Mouse (Mus musculus): Measurements from ENCODE around the gene 1300017J02Rik. TPM values are rescaled to one million over a fixed set of nuclear protein-coding genes. Genes with fewer than 3 reads are reported as not detected.
A peak's percentile ranks its signal among the peaks of the same experiment; 100 is the strongest.

1300017J02Rik gene
- polyA plus RNA-seq, 2 experiments: 42.2 to 43.4 TPM

- peak; percentile 62 for ATAC-seq (ENCODE audit: insufficient read depth)
Observed at GRCm38 (mm10) chr9:103230151-103230951, 74.5 kb downstream of the 1300017J02Rik start, which contains the start of the genes Gm20425 and Trf. Gene Gm20425 (minus strand): TSS chr9:103230307. Gene Trf (minus strand): TSS chr9:103230444.

DNA sequence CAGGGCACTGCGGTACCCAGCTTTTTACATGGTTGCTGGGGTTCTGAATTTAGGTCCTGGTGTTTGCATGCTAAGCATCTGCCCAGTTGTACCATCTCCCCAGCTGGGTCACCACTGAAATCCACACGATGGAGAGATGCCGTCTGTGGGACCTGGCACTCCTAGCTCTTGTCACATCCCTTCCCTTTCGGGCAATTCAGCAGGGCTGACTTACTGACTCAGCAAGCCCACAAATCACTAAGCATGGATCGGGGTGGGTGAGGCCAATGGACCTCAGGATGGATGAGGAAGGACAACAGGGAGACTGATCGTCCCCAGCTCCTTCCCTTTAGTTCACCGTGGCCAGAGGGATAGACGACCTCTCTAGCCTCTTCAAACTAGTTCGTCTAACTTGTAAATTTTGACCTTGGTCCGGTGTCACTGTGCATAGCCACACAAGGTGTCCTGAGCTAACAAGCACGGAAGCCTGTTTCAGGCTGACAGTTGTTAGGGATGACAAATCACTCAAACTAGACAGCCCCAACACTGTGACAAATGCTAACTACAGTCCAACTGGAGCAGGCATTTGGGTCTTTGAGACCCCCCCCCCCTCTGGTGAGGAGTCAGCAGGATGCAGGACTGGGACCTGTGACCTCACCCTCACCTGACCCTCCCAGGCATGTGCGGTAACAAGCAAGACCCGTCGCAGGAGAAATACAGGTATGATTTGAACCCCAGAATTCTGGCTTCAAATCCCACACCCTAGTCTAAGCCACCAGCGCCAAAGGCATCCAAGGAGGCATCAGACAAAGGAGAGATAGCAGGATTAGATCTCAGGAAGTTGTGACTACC lies 75.6 kb downstream of the 1300017J02Rik start:
- peak overlapping the region; percentile 39 to 59 for H3K4me3 ChIP-seq (ENCODE audit: insufficient read depth in 1 of 2, low read depth in 2 of 2, low read length in 2 of 2)
- H3K9ac ChIP-seq (replicated peaks): peak overlapping the region; percentile 31
- H3K9me3 ChIP-seq (ENCODE audit: control insufficient read depth, low read length): no peaks in the 10 kb centered on the region
- 57% methylated on average over 15 of the region's 15 CpGs for WGBS (ENCODE audit: insufficient replicate concordance)
- H3K4me2 ChIP-seq (ENCODE audit: low read depth): peak overlapping the region; percentile 33
- H3K27ac ChIP-seq: no peak overlapping the region; the same call in 1 of the 2 replicates
- TF ChIP-seq CTCF (IDR thresholded peaks at IDR 0.05; ENCODE audit: low read depth): no peak
- TF ChIP-seq EP300 (IDR thresholded peaks at IDR 0.05; ENCODE audit: low read depth): no peak
- no peaks in the 10 kb centered on the region for H3K27me3 ChIP-seq (ENCODE audit: control insufficient read depth, insufficient read depth, low read length)
- peaks cover 0 to 22% of the 10 kb centered on the region in 2 experiments; a peak in 2 of 4 replicates for H3K4me1 ChIP-seq (replicated peaks; ENCODE audit: control insufficient read depth in 2 of 2, insufficient read depth in 2 of 2, low read length in 1 of 2)
- no peaks in the 10 kb centered on the region; the same call in 1 of the 2 replicates for H3K36me3 ChIP-seq (replicated peaks; ENCODE audit: control insufficient read depth, insufficient read depth, low read depth)
- ATAC-seq (ENCODE audit: insufficient read depth): no peak
- DNase-seq (ENCODE audit: low read depth in 3 of 3, low spot score in 3 of 3): no peak

More at GRCm38 (mm10) chr9:103230151-103230951, 74.5 kb downstream of the 1300017J02Rik start, which contains the start of the genes Gm20425 and Trf:
- H3K27me3 ChIP-seq (ENCODE audit: control insufficient read depth, insufficient read depth, low read length): no peaks in the 10 kb centered on the region
- WGBS (ENCODE audit: insufficient replicate concordance): 8% methylated on average over 29 of the region's 29 CpGs
- peak within 1 kb of the TSS; percentile 31 for H3K4me2 ChIP-seq (ENCODE audit: low read depth)
- no peaks in the 10 kb centered on the region for H3K36me3 ChIP-seq (replicated peaks; ENCODE audit: control insufficient read depth, insufficient read depth, low read depth)
- no peaks in the 10 kb centered on the region for H3K9me3 ChIP-seq (ENCODE audit: control insufficient read depth, low read length)
- peaks cover 0 to 24% of the 10 kb centered on the region in 2 experiments; a peak in 2 of 4 replicates for H3K4me1 ChIP-seq (replicated peaks; ENCODE audit: control insufficient read depth in 2 of 2, insufficient read depth in 2 of 2, low read length in 1 of 2)
- no peak for DNase-seq (ENCODE audit: low read depth in 3 of 3, low spot score in 3 of 3)
- H3K4me3 ChIP-seq (ENCODE audit: insufficient read depth in 1 of 2, low read depth in 2 of 2, low read length in 2 of 2): peak within 1 kb of the TSS; percentile 39 to 59
- TF ChIP-seq EP300 (IDR thresholded peaks at IDR 0.05; ENCODE audit: low read depth): no peak
- TF ChIP-seq CTCF (IDR thresholded peaks at IDR 0.05; ENCODE audit: low read depth): no peak
- peak within 1 kb of the TSS; percentile 31 for H3K9ac ChIP-seq (replicated peaks)
- no peak within 1 kb of the TSS for H3K27ac ChIP-seq

GRCm38 (mm10) chr9:103228370-103229003 lies 76.4 kb downstream of the 1300017J02Rik start:
- 64% methylated on average over 13 of the region's 13 CpGs for WGBS (ENCODE audit: insufficient replicate concordance)

DNA sequence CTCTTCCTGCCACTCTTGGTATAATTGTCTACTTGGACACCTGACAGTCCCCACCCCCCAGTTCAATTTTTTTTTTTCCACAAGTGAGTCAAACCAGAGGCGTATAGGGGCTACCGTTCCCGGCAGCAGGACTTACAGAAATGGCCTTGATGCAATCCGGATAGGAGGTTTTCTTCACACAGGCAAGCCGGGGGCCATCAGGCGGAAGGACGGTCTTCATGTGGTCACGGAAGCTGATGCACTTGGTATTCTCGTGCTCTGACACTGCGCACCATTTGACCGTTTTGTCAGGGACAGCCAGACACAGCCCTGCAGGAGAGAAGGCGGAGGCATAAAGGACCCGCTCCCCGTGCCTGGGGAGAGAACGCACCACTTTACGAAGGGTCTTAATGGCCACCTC lies 77.1 kb downstream of the 1300017J02Rik start:
- Histone ChIP-seq H3K9ac (replicated peaks) (peak overlapping the region; percentile 16; the same call in 1 of the 2 replicates), H3K4me2 (ENCODE audit: low read depth) (peak overlapping the region; percentile 33), H3K9me3 (ENCODE audit: control insufficient read depth, low read length) (no peaks in the 10 kb centered on the region), H3K27me3 (ENCODE audit: control insufficient read depth, insufficient read depth, low read length) (no peaks in the 10 kb centered on the region), H3K4me3 (ENCODE audit: insufficient read depth in 1 of 2, low read depth in 2 of 2, low read length in 2 of 2) (peak overlapping the region; percentile 39 to 59), H3K27ac (no peak overlapping the region), H3K4me1 (replicated peaks; ENCODE audit: control insufficient read depth in 2 of 2, insufficient read depth in 2 of 2, low read length in 1 of 2) (peaks cover 0 to 8% of the 10 kb centered on the region in 2 experiments; a peak in 1 of 4 replicates), H3K36me3 (replicated peaks; ENCODE audit: control insufficient read depth, insufficient read depth, low read depth) (no peaks in the 10 kb centered on the region; the same call in 1 of the 2 replicates)
- no peak for TF ChIP-seq EP300 (IDR thresholded peaks at IDR 0.05; ENCODE audit: low read depth)
- TF ChIP-seq CTCF (IDR thresholded peaks at IDR 0.05; ENCODE audit: low read depth): no peak
- WGBS (ENCODE audit: insufficient replicate concordance): 75% methylated on average over 16 of the region's 16 CpGs
- no peak for DNase-seq (ENCODE audit: low read depth in 3 of 3, low spot score in 3 of 3)
- ATAC-seq (ENCODE audit: insufficient read depth): no peak

More at GRCm38 (mm10) chr9:103228370-103229003, 76.4 kb downstream of the 1300017J02Rik start:
- ATAC-seq (ENCODE audit: insufficient read depth): no peak
- peak overlapping the region; percentile 16 for H3K9ac ChIP-seq (replicated peaks)
- no peaks in the 10 kb centered on the region; the same call in 1 of the 2 replicates for H3K36me3 ChIP-seq (replicated peaks; ENCODE audit: control insufficient read depth, insufficient read depth, low read depth)
- H3K9me3 ChIP-seq (ENCODE audit: control insufficient read depth, low read length): no peaks in the 10 kb centered on the region
- peaks cover 0 to 15% of the 10 kb centered on the region in 2 experiments; a peak in 2 of 4 replicates for H3K4me1 ChIP-seq (replicated peaks; ENCODE audit: control insufficient read depth in 2 of 2, insufficient read depth in 2 of 2, low read length in 1 of 2)
- no peak for DNase-seq (ENCODE audit: low read depth in 3 of 3, low spot score in 3 of 3)
- no peaks in the 10 kb centered on the region for H3K27me3 ChIP-seq (ENCODE audit: control insufficient read depth, insufficient read depth, low read length)
- TF ChIP-seq EP300 (IDR thresholded peaks at IDR 0.05; ENCODE audit: low read depth) (no peak), CTCF (IDR thresholded peaks at IDR 0.05; ENCODE audit: low read depth) (no peak)
- H3K27ac ChIP-seq: no peak overlapping the region; the same call in 1 of the 2 replicates
- H3K4me2 ChIP-seq (ENCODE audit: low read depth): peak overlapping the region; percentile 33
- peak overlapping the region; percentile 39 to 59 for H3K4me3 ChIP-seq (ENCODE audit: insufficient read depth in 1 of 2, low read depth in 2 of 2, low read length in 2 of 2)
